Mouse (Mus musculus): Measurements from ENCODE around the gene Nudcd3. TPM values are rescaled to one million over a fixed set of nuclear protein-coding genes. Genes with fewer than 3 reads are reported as not detected.

Gene Nudcd3
- polyA plus RNA-seq, 1 experiment from 2014 or later: 38.6 TPM

DNA sequence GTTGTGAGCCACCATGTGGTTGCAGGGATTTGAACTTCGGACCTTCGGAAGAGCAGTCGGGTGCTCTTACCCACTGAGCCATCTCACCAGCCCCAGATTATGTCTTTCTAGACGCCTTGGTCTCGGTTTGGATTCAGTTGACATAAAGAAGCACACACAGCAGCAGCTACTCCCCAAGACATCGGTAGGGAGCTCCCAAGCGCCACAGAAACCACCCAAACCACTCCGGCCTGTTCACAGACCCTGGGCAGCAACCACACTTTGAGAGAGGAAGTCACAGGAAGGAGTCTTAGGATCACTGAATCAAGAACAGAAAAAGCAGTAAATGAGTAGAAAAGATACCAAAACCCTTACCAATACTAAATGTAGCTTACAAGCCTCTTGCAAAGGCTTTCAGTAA, 3.4 kb downstream of the Nudcd3 start:
- Histone ChIP-seq H3K4me2 (no peak overlapping the region), H3K4me3 (ENCODE audit: low read depth, low read length) (no peak overlapping the region), H3K27me3 (ENCODE audit: insufficient read depth, low read length) (no peaks in the 10 kb centered on the region), H3K27ac (ENCODE audit: low read depth) (no peak overlapping the region), H3K9ac (no peak overlapping the region), H3K36me3 (ENCODE audit: insufficient read depth) (peaks cover 15% of the 10 kb centered on the region), H3K9me3 (ENCODE audit: low read depth, low read length) (no peaks in the 10 kb centered on the region), H3K4me1 (ENCODE audit: insufficient read depth) (peaks cover 3% of the 10 kb centered on the region; the same call in 1 of the 2 replicates)
- WGBS: 87% methylated on average over 8 of the region's 8 CpGs
- ATAC-seq (ENCODE audit: insufficient read depth) (no peak), DNase-seq (no peak)
- TF ChIP-seq CTCF (IDR thresholded peaks at IDR 0.05; ENCODE audit: low read depth): no peak

DNA sequence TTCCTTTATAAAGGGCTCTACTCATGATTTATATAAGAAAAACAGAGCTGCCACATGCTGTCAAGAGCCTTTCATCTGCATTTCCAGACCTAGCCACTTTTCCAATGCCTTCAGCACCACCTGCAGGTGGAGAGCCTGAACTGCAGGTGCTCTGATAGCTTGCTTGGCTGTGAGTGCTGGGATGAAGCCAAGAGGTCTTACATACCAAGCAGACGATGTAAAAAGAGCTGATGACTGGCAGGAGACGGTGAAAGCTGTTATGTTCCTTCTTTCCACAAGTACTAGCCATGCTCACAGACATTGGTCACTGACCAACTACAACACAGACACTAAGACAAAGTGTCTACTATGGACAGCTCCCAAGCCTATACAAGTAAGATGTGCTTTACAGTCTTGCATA, 12.3 kb downstream of the Nudcd3 start:
- peak; percentile 68 for ATAC-seq (ENCODE audit: insufficient read depth)
- WGBS: 2% methylated on average over 2 of the region's 2 CpGs

DNA sequence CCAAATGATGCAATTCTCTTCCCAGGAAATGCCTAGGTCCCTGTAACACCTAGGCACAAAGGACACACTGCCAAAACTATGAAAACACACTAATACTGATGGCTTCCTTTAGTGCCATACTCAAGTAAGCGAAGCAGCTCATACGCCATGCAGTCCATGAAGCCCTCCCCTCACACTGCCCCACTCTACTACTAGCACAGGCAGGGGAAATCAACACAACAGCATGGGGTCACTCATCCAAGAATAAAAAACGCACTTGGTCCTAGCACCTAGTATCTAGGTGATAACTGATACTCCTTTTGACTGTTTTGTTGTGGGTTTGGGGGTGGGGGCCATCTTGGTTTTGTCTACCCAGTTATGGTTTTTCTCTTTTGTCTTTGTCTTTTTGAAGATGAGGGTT, 12.8 kb downstream of the Nudcd3 start:
- no peaks in the 10 kb centered on the region for H3K27me3 ChIP-seq (ENCODE audit: insufficient read depth, low read length)

More for the DNA sequence above, 12.3 kb downstream of the Nudcd3 start:
- Histone ChIP-seq H3K9ac (no peak overlapping the region), H3K4me2 (no peak overlapping the region), H3K27ac (ENCODE audit: low read depth) (no peak overlapping the region), H3K4me3 (ENCODE audit: low read depth, low read length) (no peak overlapping the region), H3K36me3 (ENCODE audit: insufficient read depth) (peaks cover 37% of the 10 kb centered on the region), H3K9me3 (ENCODE audit: low read depth, low read length) (no peaks in the 10 kb centered on the region), H3K4me1 (ENCODE audit: insufficient read depth) (no peaks in the 10 kb centered on the region), H3K27me3 (ENCODE audit: insufficient read depth, low read length) (no peaks in the 10 kb centered on the region)
- peak; percentile 97 for DNase-seq
- peak; percentile 97 for TF ChIP-seq CTCF (IDR thresholded peaks at IDR 0.05; ENCODE audit: low read depth)

DNA sequence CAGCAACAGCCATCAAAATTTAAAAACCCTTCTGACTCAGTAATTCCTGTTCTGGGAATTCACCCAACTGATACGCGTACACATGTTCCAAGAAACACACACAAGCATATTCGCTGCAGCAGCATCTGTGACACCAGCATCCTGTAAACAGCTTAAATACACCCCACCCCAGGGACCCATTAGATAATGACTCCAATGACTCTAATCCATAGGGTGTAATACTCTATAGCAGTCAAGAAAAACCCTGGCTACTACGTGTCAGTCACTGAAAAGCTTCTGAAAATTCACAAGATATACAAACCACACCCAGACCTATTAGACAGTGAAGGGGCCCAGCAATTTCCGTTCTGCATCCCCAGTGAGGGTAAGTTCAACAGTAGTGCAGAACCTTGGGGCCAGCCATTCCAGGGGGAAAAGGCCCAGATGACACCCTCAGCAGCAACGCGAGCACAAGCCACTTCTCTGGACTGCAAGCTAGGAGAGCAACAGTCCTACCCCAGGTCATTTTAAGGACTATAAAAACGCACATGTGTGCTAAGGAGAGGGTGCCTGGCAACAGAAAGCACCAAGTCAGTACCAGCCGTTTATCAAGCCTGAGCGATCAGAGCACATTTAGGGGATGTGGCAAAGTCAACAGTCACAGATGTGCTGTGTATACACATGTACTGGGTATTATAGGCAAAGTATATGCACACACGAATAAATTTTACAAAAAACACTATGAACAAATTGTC, 15.8 kb downstream of the Nudcd3 start:
- TF ChIP-seq CTCF (IDR thresholded peaks at IDR 0.05; ENCODE audit: low read depth): no peak
- WGBS: 65% methylated on average over 11 of the region's 11 CpGs
- H3K36me3 ChIP-seq (ENCODE audit: insufficient read depth): peaks cover 14% of the 10 kb centered on the region
- H3K9me3 ChIP-seq (ENCODE audit: low read depth, low read length): no peaks in the 10 kb centered on the region
- H3K4me1 ChIP-seq (ENCODE audit: insufficient read depth): peaks cover under 1% of the 10 kb centered on the region
- no peak overlapping the region for H3K9ac ChIP-seq
- no peak overlapping the region for H3K27ac ChIP-seq (ENCODE audit: low read depth)
- ATAC-seq (ENCODE audit: insufficient read depth) (no peak), DNase-seq (no peak)
- H3K27me3 ChIP-seq (ENCODE audit: insufficient read depth, low read length): no peaks in the 10 kb centered on the region
- no peak overlapping the region for H3K4me2 ChIP-seq
- no peak overlapping the region for H3K4me3 ChIP-seq (ENCODE audit: low read depth, low read length)

More for the DNA sequence above, 12.8 kb downstream of the Nudcd3 start:
- ATAC-seq (ENCODE audit: insufficient read depth) (no peak), DNase-seq (no peak)
- H3K9me3 ChIP-seq (ENCODE audit: low read depth, low read length): no peaks in the 10 kb centered on the region
- no peak overlapping the region for H3K27ac ChIP-seq (ENCODE audit: low read depth)
- no peak overlapping the region for H3K4me3 ChIP-seq (ENCODE audit: low read depth, low read length)
- no peak for TF ChIP-seq CTCF (IDR thresholded peaks at IDR 0.05; ENCODE audit: low read depth)
- no peak overlapping the region for H3K4me2 ChIP-seq
- H3K4me1 ChIP-seq (ENCODE audit: insufficient read depth): no peaks in the 10 kb centered on the region
- peaks cover 33% of the 10 kb centered on the region for H3K36me3 ChIP-seq (ENCODE audit: insufficient read depth)
- H3K9ac ChIP-seq: no peak overlapping the region
- WGBS: 83% methylated on average over 3 of the region's 3 CpGs

DNA sequence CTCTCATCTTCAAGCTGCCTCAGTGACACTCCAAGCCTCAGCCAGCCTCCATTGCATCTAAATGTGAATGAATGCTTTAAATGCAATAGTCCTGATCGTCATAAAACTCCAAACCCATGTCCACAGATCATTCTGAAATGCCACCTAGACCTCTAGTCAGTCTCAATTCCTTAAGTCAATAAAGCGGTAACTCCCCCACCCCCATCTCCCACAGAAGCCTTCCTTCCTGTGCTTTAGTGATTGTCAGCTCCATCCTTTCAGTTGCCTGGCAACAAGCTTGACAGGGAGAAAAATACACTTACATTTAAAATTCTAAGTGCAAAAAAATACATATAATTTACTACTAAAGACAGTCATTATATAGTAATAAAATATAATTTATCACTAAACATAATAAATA, 17.0 kb downstream of the Nudcd3 start:
- Histone ChIP-seq H3K4me2 (no peak overlapping the region), H3K4me1 (ENCODE audit: insufficient read depth) (peaks cover 8% of the 10 kb centered on the region), H3K9ac (no peak overlapping the region), H3K36me3 (ENCODE audit: insufficient read depth) (peaks cover 4% of the 10 kb centered on the region), H3K9me3 (ENCODE audit: low read depth, low read length) (no peaks in the 10 kb centered on the region), H3K4me3 (ENCODE audit: low read depth, low read length) (no peak overlapping the region), H3K27me3 (ENCODE audit: insufficient read depth, low read length) (no peaks in the 10 kb centered on the region), H3K27ac (ENCODE audit: low read depth) (no peak overlapping the region)
- ATAC-seq (ENCODE audit: insufficient read depth) (no peak), DNase-seq (no peak)
- no peak for TF ChIP-seq CTCF (IDR thresholded peaks at IDR 0.05; ENCODE audit: low read depth)
- WGBS: 70% methylated on average over 2 of the region's 2 CpGs

DNA sequence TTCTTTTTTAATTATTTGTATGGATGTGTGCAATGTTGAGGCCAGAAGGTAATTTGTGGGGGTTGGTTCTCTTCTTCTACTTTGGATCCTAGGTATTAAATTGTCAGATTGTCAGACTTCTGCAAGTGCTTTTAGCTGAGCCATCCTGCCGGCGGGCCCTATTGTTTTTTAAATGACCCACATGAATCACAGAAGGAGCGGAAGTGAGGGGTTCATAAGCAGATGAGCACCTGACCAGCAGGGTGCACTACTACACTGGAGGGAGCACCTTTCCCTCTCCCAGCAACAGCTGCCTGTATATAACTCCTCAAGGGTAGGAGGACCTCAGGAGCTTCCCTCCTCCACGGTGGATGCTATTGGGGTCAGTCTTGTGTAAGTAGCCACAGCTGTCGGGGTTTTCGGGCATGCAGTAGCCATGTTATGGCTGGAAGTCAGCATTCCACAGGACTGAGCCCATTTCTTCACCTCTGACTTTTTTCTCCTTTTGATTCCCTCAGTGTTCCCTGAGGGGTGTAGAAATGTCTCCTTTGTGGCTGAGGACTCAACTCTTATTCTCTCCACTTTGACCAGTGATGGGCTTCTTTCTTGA, 19.3 kb downstream of the Nudcd3 start:
- H3K36me3 ChIP-seq (ENCODE audit: insufficient read depth): peaks cover under 1% of the 10 kb centered on the region; the same call in 1 of the 2 replicates
- DNase-seq (no peak), ATAC-seq (ENCODE audit: insufficient read depth) (no peak)
- TF ChIP-seq CTCF (IDR thresholded peaks at IDR 0.05; ENCODE audit: low read depth): no peak
- peaks cover 8% of the 10 kb centered on the region for H3K4me1 ChIP-seq (ENCODE audit: insufficient read depth)
- no peak overlapping the region for H3K4me3 ChIP-seq (ENCODE audit: low read depth, low read length)
- no peak overlapping the region for H3K4me2 ChIP-seq
- no peaks in the 10 kb centered on the region for H3K9me3 ChIP-seq (ENCODE audit: low read depth, low read length)
- WGBS: 56% methylated on average over 6 of the region's 6 CpGs
- H3K9ac ChIP-seq: no peak overlapping the region
- H3K27me3 ChIP-seq (ENCODE audit: insufficient read depth, low read length): no peaks in the 10 kb centered on the region
- H3K27ac ChIP-seq (ENCODE audit: low read depth): no peak overlapping the region

DNA sequence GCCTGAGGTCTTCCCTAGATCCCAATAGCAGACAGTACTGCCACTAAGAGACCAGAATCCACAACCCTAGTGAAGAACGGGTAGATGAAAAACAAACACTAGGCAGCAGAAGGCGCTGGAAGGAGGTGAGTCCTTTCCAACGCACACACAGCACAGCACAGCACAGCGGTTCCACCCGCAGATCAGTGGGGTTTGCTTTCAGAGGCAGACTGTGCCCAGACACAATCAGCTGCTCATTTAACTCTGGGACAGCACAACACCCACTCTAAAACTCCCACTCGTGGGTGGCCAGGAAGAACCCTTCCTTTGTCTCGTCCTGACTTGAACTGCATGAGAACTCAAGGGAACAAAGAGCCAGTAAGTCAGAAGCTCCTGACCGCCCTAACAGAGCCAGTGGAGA, 21.0 kb downstream of the Nudcd3 start:
- WGBS: 22% methylated on average over 8 of the region's 8 CpGs
- no peak overlapping the region for H3K4me3 ChIP-seq (ENCODE audit: low read depth, low read length)
- DNase-seq: no peak
- no peaks in the 10 kb centered on the region for H3K27me3 ChIP-seq (ENCODE audit: insufficient read depth, low read length)
- no peak for TF ChIP-seq CTCF (IDR thresholded peaks at IDR 0.05; ENCODE audit: low read depth)
- no peak for ATAC-seq (ENCODE audit: insufficient read depth)
- no peaks in the 10 kb centered on the region for H3K9me3 ChIP-seq (ENCODE audit: low read depth, low read length)
- H3K9ac ChIP-seq: no peak overlapping the region
- H3K4me2 ChIP-seq: no peak overlapping the region
- no peaks in the 10 kb centered on the region for H3K36me3 ChIP-seq (ENCODE audit: insufficient read depth)
- peaks cover 11% of the 10 kb centered on the region for H3K4me1 ChIP-seq (ENCODE audit: insufficient read depth)
- H3K27ac ChIP-seq (ENCODE audit: low read depth): peak overlapping the region; percentile 24; the same call in 1 of the 2 replicates

Data from lung, embryonic 14.5 days (tissue).